Mouse (Mus musculus) CD4-positive, CD25-positive, alpha-beta regulatory T cell, adult 2 months (primary cell): ENCODE results near the gene Gcgr.
"Not testable (repeated sequence)": the region's sequence is repeated elsewhere in the genome, so short reads cannot be mapped to it uniquely, and the experiment has no call there.

Experiments used
- DNase-seq: peaks from one replicate; pipeline ENCODE4 v3.0.0-alpha.2; 2012; ENCODE audit warnings: low read depth, low spot score

Gene Gcgr

GRCm38 (mm10) chr11:120506899-120507298 is 23.6 kb upstream of the Gcgr start:
- DNase-seq, result peak; percentile 38

- no peak for DNase-seq
Observed at GRCm38 (mm10) chr11:120507611-120508289, 22.7 kb upstream of the Gcgr start.

GRCm38 (mm10) chr11:120508290-120508870 is 22.1 kb upstream of the Gcgr start:
- DNase-seq, result no peak

GRCm38 (mm10) chr11:120509940-120510339 is 20.6 kb upstream of the Gcgr start:
- DNase-seq, result no peak

GRCm38 (mm10) chr11:120510375-120511030 is 20.0 kb upstream of the Gcgr start:
- peak; percentile 56 for DNase-seq

- no peak for DNase-seq
Observed at GRCm38 (mm10) chr11:120512790-120513453, 17.6 kb upstream of the Gcgr start.

GRCm38 (mm10) chr11:120514262-120514661 is 16.2 kb upstream of the Gcgr start:
- not testable (repeated sequence) for DNase-seq

GRCm38 (mm10) chr11:120515611-120516010 is 14.9 kb upstream of the Gcgr start:
- DNase-seq, result peak; percentile 86

GRCm38 (mm10) chr11:120517147-120517546 is 13.4 kb upstream of the Gcgr start:
- DNase-seq, result no peak

GRCm38 (mm10) chr11:120518027-120518426 is 12.5 kb upstream of the Gcgr start:
- no peak for DNase-seq

- DNase-seq, result no peak
Observed at GRCm38 (mm10) chr11:120518558-120518957, 11.9 kb upstream of the Gcgr start.

- DNase-seq, result no peak
Observed at GRCm38 (mm10) chr11:120519738-120520137, 10.8 kb upstream of the Gcgr start.

- DNase-seq, result no peak
Observed at GRCm38 (mm10) chr11:120520498-120520897, 10.0 kb upstream of the Gcgr start.

- no peak for DNase-seq
Observed at GRCm38 (mm10) chr11:120520967-120521540, 9.4 kb upstream of the Gcgr start.

- no peak for DNase-seq
Observed at GRCm38 (mm10) chr11:120522581-120522980, 7.9 kb upstream of the Gcgr start.

GRCm38 (mm10) chr11:120525959-120526358 is 4.5 kb upstream of the Gcgr start:
- DNase-seq, result no peak

GRCm38 (mm10) chr11:120527690-120528354 is 2.7 kb upstream of the Gcgr start:
- DNase-seq, result no peak

- no peak for DNase-seq
Observed at GRCm38 (mm10) chr11:120528903-120529302, 1.6 kb upstream of the Gcgr start.

- DNase-seq, result no peak
Observed at GRCm38 (mm10) chr11:120531646-120532045, 1.1 kb downstream of the Gcgr start.

GRCm38 (mm10) chr11:120534093-120534492 is 3.6 kb downstream of the Gcgr start:
- no peak for DNase-seq

- DNase-seq, result no peak
Observed at GRCm38 (mm10) chr11:120535145-120535544, 4.6 kb downstream of the Gcgr start.
